Mouse (Mus musculus): Measurements from ENCODE around the gene Wsb2.

- TF ChIP-seq CTCF (IDR thresholded peaks at IDR 0.05) (no peak), EP300 (IDR thresholded peaks at IDR 0.05) (no peak)
Measured at GRCm38 (mm10) chr5:117395834-117396233, 38.7 kb downstream of the Wsb2 start.
